Mouse (Mus musculus) layer of hippocampus, adult 11-12 months (tissue): ENCODE results near the gene Fam178b.
"Not testable (repeated sequence)": the region's sequence is repeated elsewhere in the genome, so short reads cannot be mapped to it uniquely, and the experiment has no call there.

ENCODE experiments used
- DNase-seq: peaks from one replicate; pipeline ENCODE4 v3.0.0; 2022; ENCODE audit warnings: low spot score

Fam178b gene

DNA sequence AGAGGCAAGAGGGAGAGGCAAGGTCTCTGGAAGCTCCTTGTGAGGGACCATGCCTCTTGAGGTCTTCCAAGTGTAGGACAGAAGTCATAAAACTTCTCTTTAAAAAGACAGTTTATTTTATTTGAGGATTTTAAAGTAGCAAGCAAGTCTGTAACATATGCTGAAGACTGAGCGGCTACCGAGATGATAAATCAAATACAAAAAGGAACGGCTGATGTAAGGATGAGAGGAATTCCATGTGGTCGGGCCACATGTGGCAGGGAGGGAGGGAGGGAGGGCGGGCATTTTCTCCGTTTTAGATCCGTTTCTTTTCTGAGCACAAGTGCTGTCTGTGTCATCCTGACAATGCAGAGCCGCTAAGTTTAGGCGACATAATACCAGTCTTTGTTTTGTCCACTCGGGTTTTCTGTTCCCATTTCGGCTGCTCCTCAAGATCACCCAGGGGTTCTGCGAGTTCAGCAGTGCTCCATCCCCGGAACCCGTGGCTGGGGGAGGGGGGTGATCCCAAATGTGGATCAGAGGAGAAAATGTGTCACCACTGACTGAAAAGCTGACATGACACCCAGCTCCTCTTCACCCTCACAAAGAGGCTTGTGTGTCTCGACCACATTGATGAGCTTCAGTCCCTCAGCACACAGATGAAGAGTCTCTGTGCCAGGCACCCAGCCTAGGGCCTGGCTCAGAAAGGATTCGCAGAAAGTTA lies 10.2 kb downstream of the Fam178b start:
- no peak for DNase-seq

DNA sequence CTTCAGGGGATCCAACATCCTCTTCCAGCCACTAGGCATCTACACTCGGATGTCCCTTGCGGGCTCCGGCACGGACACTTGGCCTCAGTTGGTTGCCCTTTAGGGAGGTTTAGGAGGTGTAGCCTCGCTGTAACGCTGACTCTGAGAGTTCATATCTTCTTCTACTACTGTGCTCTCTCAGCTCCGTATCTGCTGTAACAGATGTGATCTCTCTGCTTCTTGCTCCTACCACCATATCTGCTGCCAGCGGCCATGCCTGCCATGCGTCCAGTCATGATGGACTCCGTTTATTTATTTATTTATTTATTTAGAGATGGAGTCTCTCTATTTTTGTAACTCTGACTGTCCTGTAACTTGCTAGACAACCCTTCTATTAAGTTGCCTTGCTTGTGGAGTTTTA lies 11.7 kb downstream of the Fam178b start:
- DNase-seq = no peak

DNA sequence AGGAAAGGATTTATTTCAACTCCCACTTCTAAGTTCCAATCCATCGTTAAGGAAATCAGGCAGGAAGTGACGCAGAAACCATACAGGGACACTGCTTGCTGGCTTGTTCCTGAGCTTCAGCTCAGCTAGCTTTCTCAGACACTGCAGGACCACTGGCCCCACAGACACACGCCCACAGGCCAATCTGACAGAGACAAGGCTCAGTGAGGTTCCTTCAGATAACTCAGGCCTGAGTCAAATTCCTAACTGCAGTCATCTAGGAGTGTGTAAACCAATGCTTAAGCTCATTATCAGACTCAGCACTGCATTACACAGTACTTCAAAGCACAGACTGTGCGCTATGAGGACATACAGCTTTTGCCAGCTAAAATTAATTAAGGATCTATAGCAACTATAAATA lies 12.7 kb downstream of the Fam178b start:
- no peak for DNase-seq

DNA sequence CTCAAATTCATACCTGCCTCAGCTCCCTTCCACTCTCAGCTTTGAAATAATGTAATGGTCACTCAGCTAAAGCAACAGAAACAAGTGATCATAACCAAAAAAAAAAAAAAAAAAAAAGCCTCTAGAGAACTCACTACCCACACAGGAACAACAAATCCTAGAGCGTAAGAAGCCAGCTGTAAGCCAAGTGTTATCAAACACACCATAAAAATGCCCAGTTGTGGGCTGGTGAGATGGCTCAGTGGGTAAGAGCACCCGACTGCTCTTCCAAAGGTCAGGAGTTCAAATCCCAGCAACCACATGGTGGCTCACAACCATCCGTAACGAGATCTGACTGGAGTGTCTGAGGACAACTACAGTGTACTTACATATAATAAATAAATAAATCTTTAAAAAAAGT lies 15.0 kb downstream of the Fam178b start:
- not testable (repeated sequence) for DNase-seq

DNA sequence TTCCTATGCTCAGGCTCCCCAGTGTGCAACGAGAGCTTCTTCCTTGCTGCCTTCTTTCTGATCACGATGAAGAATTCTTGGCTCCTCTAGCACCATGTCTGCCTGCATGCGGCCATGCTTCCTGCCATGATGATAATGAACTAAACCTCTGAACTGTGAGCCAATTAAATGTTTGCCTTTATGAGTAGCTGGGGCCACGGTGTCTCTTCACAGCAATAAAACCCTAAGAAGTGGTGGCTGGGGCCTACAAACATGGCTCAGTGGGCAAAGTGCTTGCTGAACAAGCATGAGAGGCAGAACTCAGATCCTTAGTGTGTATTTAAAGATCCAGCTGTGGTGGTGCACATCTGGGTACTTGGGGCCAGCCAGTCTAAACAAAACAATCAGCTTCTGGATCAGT lies 17.0 kb downstream of the Fam178b start:
- no peak for DNase-seq

DNA sequence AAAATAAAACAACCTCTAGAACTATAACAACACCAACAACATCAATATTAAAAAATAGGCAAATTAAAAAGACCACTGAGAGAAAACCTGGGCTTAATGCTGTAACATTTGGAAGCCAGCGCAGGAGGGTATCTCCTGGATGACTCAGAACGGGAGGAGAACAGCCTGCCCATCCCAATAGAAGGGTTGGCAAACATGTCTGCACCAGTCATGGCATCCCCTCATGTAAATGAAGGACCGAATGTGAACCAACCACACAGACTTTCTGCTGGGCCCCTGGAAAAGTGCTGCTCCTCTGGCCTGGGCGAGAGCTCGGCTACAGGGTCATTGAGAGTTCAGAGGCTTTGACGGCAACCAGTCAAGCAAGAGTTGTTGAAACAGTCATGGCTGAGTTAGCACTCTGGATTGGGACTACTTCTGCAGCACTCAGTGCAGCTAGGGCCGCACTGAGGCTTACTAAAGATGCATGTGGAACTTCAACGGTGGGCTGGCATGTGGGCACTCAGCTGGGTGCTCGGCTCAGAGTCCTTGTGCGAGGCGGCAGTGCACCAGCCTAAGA lies 17.7 kb downstream of the Fam178b start:
- DNase-seq = no peak

DNA sequence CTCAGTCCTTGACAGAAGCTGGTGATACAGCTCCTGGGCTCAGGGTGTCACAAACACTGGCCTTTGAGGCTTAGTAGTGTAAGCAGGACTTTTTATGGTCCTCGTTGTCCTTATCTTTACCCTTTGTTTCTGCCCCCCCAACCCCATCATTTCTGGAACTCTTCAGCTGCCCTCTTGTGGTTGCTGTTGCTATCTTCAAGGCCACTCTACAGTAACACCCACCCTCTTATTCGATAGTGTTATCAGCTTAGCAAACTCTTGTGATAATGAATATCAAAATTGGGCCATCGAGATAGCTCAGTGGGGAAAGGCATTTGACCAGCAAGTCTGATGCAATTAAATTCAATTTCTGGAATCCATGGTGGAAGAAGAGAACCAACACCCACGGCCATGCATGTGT lies 18.5 kb downstream of the Fam178b start:
- DNase-seq = peak; percentile 48

DNA sequence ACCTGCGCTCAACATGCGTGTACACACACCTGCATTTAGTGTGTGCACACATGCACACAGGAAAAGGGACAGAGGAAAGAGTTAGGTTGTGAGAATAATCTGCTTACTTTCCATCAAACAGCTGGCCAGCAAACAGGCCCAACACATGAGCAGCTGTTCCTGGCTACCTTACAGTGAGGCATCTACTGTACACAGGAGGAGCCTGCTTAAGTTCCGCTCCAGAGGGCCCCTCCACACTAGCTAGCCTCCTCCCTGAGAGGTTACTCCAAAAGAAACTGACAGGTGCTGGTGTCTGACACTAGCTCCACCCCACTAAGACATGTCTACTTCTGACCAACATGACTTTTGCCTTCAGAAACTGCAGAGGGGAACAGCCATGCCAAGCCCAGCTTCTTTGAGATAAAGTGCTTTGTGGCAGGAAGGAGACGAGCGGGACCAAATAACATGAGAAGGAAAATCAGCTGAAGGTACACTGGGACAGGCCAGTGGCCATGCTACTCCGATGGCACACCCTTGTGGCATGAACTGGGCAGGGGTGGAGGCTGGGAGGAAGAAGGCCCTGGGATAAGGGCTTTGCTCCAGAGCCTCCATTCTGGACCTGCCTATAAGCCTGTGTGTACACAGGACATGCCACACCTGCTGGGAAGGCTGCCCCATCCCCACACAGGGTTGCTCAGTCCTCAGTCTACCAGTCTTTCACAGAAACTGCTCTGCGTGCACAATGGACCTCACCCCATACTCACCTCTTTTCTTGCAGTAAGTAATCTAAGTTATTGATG lies 24.2 kb downstream of the Fam178b start:
- DNase-seq = no peak

DNA sequence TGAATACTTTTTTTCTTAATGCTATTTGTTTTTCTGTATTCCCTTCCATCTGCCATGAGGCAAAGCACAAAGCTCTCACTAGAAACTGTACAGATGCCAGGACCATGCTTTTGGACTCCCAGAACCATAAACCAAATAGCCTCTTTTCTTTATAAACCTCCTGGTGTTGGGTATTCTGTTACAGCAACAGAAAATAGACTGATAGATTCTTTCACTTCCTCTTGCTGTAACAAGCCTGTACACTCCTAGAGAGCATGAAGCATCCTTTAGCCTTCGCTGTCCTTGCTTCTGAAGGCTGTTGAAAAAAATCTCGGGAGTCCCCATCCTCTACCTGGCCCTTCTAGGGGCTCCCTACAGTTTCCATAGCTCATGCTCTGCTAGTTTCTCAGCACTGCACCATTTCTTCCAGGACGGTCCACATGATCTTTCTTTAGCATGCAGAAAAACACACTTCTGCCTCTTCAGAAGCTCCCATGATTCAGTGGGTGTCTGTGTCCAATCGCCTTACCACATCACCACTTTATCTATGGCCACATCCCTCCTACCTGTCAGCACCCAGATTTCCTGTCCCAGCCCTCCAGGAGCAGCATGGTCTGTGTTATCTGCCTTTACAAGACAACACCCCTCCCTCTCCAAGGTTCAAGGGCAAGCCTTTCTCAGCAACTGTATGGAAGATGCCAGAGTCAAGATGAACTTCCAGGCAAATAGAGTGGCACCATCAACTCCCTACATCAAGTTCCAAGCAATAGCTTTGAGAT lies 25.1 kb downstream of the Fam178b start:
- DNase-seq = no peak

DNA sequence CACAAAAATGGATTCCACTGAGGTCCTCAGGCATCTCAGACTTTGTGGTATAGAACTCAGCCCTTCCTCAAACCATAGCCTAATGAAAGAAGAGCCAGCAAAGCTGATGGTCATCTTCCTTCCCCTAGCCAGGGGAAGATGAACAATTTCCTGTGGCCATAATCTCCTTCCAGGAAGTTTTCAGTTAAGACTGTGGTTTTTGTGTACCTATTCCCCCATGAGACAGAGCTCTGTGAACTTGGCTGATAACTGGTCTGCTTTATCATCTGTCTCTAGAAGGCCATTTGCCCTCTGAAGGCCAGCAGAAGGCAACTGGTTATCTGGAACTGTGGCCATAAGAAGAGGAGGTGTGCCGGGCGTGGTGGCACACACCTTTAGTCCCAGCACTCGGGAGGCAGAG lies 26.8 kb downstream of the Fam178b start:
- DNase-seq = no peak

DNA sequence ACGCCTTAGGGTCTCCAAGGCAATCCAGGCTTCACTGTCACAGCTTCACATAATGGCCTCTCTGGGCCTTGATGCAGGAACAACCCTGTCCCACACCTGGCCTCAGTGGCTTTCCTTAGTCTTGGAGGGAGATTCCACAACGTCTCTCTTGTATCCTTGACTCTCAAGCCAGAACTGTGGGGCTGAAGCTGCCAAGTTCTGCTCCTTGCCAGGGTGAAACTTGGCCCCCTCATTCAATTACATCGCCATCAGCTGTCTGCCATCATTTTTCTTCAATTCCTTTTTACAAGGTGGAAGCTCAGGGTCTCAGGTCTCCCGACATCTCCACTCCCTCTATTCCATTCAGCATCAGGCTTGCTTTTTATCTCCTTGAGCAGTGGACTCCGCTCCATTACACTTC lies 27.9 kb downstream of the Fam178b start:
- no peak for DNase-seq

DNA sequence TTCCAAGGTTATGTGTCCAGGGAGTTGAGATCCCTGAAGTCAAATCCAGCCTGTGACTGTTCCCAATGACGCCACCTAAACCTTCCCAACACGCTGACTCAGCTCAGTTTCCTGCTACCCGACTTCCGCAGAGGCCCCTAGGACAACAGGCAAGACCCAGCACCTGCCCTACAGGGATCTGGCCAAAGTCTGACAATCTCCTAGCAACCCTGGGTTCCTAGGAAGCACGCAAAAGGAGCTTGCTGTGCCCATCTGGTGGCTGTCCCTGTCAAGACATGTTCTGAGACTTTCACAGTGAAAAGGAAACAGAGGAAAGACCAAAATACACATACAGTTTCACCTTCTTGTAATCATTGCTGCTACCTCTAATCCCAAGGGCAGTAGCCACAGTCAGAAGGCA lies 35.4 kb downstream of the Fam178b start:
- DNase-seq = no peak

DNA sequence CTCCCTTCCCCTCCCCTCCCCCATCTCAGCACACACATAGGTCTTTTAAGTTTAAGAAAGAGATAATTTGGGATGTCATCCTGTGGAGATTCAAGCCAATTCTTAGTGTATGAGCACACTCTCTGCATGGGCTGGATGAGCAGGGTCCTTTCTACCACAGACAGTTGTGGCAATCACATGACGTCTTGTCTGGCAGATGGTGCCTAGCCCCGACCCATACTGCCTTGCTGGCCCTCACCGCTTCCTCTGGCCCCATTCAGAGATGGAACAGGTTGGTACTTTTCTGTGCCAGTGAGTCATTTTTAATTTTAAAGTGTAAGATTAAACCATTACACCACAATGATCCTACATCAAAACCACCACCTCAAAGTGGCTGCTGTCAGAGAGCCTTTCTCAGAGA lies 36.7 kb downstream of the Fam178b start:
- DNase-seq = no peak

DNA sequence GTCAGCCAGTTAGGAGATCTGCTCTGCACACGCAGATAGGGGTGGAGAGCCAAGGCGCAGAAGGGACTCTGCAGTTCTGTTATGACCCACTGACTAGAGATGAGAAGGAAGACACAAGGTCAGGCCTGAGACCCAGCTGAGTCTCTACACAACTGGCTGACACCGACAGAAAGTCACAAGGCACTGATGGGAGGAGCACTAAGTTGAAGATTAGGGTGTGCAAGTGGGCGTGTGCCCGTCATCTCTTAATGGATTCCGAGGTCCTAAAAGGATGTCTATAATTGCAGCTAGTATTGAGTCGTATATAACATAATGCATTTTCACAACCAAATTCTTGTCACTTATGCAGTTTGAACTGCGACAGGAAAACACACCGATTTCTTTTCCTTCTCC lies 38.4 kb downstream of the Fam178b start:
- DNase-seq = no peak

DNA sequence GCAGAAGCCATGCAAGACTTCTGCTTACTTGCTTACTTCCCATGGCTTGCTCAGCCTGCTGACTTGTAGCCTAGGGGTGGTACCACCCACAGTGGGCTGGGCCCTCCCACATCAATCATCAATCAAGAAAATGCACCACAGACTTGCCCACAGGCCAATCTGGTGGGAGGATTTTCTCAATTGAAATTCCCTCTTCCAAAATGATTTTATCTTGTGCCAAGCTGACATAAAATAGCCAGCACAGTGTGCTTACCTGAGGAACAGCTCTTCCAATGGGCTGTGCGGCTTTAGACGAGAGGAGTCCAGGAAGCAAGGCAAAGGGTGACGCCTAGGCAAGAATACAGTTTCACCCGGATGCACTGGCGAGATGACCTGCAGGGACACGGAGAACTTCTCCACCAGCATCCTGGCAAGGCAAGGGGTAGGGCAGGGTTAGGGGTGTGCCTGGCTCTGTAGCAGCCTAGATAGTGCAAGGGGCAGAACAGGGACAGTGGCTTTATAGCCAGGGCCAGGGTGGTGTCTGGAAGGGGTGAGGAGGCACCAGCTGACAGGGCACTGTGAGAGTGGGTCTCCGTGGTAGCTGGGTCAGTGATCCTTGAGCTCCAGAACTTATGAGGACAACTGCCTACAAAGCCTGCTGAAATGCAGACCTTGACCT lies 38.9 kb downstream of the Fam178b start:
- no peak for DNase-seq

DNA sequence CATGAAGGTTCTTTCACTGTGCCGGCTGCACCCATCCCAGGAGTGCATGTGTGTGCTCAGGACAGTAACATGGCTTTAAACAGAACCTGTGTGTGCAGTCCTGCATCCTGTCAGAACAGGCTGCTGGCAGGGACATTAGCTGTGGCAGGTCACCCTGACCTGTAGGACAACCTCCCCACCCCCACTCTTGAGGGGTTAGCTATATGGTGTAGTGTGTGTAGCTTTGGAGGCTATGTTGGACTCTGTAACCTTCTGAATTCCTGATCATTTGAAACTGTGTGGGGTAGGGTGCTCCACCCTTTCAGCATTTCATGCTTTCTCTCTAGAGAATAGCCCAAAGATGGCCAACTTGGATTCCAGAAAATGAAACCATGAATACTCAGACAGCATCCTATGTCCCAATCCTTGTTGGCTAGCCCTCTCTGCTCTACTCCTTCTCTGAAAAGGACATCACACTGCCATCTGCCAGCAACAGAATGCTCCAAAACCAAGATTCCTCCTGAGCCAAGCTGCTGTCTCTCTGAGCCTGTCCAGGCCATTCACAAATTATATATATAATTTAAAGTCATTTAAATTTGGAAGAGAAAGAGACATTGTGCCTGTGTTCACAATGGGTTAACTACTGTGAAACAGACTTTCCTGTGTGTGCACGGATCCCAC lies 47.0 kb downstream of the Fam178b start:
- DNase-seq = no peak

DNA sequence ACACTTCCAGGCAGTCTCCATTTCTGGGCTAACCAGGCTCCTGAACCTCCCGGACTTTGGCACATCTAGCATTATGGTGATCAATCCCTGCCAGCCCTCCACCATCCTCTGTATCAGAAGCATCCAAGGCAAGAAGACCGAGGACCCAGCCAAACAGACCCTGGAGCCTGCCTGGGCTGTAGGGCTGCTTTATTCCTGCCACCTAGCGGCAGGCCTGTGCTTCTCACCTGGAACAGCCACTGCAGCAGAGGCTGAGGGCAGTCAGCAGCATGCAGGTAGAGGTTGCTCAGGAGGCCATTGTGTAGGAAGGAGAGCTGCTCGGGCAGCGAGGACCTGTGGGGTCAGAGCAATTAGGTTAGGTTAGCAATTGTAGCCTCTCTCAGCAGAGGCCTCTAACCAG lies 48.0 kb downstream of the Fam178b start:
- DNase-seq = peak; percentile 72

DNA sequence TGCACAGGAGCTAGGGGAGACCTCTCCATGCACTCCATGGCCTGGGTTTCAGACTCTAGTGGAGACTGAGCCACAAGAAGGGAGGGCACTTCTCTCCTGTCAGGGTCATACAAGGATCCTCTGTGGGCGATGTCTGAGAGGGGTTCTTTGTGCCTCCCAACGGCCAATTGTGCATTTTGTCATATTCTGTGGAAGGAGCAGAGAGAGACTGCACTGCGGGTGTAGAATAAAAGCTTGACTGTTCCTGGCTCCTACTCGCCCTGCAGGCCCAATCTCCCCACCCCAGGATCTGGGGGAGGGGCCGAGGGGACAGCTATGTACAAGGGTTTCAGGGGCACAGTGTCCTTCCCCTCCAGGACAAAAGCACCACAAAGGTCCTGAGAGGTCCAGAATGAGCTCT lies 49.1 kb downstream of the Fam178b start:
- peak; percentile 47 for DNase-seq

DNA sequence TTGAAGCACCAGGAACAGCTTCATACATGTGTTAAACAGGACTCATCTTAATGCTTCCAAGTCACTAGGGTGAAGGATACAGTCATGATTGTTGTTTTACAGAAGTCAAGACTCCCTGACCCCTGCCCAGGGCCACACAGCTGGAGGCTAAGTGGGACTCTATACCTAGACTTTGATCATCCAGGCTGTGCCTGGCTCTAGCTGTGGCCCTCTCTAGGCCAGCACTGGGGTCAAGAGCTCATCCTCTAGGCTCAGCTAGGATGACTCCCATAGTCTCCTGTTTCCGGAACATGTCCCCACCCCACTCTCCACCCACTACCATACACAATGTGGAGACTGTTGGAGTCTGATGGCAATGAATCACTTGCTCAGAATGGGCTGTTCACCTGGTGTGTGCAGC lies 50.1 kb downstream of the Fam178b start:
- no peak for DNase-seq

DNA sequence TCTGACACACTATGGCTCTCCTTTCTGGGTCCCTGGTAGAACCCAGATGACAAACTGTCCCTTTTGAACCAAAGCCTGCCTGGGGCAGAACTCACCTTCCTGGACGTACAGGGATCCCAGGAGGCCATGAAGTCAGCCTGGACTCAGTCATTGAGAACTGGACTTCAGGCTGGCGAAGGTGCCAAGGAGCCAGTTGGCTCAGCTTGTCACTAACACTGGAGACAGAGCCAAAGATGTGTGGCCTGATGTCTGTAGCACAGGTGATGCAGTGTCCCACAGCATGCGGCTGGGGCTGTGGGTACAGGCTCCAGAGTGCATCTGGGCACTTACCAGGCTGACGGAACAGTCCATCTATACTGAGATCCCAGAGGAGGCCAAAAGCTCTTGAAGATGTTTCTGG lies 50.9 kb downstream of the Fam178b start:
- no peak for DNase-seq

DNA sequence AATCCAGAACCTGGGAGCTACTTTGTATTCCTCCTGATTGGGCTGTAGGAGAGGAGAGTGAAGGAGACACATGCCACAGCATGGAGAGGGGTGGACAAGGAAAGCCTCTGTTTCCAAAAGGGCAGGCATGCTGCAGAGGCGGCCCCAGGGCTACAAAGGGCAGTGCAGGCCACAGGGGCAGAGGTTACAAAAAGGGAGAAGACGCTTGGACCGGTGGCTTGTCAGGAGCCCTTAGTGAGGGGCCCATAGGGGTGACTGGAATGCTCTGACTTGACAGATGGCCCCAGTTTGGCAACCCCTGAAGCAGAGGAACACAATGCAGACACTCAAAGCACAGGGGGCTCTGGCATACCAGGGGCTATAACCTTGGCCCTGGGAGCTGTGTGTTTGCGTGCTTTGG lies 51.6 kb downstream of the Fam178b start:
- no peak for DNase-seq
